Mouse (Mus musculus): ENCODE results near the gene Dis3l2.

GRCm38 (mm10) chr1:86670279-86671038, 33.1 kb upstream of the Dis3l2 start, which contains the start of gene Nppc:
- TF ChIP-seq CTCF (IDR thresholded peaks at IDR 0.05; ENCODE audit: insufficient read depth, low read length) (no peak), POLR2A (IDR thresholded peaks at IDR 0.05; ENCODE audit: borderline replicate concordance, extremely low read depth, low read depth, low read length) (no peak; the same call in 1 of the 2 replicates)
